Mouse (Mus musculus): Measurements from ENCODE around the gene Vmn1r80.
"Not testable (repeated sequence)": the region's sequence is repeated elsewhere in the genome, so short reads cannot be mapped to it uniquely, and the experiment has no call there.

The Vmn1r80 gene

GRCm38 (mm10) chr7:12188986-12189385 lies at the start of gene Vmn1r80:
Gene Vmn1r80 (plus strand): TSS chr7:12189286.
- no peak for DNase-seq (ENCODE audit: low spot score)

DNA sequence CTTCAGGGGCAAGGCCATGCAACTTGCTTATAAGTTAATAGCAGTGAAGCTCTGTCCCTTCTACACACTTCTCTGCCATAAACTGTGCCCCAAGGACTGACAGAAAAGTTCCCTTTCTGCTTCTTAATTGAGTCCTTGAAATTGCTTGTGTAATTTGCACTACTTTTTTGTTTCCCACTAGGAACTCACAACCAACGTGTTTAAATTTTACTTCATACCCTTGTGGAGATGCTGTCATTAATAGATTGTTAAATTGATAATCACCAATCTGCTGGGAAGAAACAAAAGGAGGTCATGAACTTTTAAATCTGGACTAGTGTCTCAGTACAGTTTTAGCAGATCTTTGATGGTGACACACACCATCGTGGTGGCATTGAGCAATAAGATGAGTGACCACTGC lies 39.1 kb upstream of the Vmn1r80 start, which contains the start of gene Vmn1r78:
TSS of gene Vmn1r78 (plus strand) at position 301 of the 400 bp plus-strand sequence.
- DNase-seq (ENCODE audit: low spot score): no peak

DNA sequence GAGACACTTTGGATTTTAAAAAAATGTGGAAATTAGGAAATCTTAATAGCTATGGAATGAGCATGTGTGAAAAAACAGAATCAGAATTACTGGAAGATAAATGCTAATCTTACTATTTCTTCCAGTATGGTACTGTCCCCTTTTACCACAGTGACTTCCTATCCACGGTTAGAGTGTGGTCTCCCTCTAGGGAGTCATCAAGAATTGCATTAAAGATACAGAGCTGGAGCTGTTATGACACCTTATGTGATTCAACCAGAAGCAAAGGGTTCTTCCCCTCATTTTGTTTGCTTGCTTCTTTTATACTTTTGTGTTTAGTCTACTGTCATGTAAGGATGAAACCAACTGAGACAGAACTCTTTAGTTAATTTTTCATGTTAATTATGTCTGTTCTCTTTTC lies 32.6 kb upstream of the Vmn1r80 start:
- not testable (repeated sequence) for DNase-seq (ENCODE audit: low spot score)

DNA sequence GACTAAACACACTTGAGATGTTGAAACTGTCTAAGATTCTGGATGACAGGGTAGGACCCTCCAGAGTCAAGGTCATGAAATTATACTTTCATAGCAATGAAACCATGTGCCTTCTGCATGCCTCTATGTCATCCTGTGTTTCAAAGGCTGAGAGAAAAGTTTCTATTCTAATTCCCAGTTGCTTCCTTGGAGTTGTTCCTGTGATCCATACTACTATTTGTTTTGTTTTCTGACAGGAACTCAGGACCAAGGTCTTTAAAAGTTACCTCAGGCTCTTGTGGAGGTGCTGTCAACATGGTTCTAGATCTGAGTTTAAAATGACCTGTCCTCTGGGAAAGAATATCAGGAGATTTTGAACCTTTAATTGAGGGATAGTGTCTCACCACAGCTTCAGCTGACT lies 18.1 kb upstream of the Vmn1r80 start, which contains the start of gene Vmn1r79:
TSS of gene Vmn1r79 (plus strand) at position 301 of the 400 bp plus-strand sequence.
- not testable (repeated sequence) for DNase-seq (ENCODE audit: low spot score)

DNA sequence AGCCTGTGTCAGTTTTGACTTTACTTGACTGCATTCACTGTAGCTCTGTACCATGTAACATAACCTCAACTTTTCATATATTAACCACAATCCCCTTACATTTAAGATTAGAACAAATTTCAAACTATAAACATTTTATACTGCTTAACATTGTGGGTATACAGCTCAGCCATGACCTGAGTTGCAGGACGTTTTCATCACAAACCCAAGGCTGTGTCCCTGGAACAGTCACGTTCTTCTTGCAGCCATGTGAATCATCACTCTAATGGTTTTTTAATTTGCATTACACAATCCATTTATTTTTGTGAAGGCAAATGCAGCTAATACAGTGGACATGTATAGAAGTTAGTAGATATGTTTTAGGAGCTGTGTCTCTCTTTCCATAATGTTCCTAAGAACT lies 16.2 kb upstream of the Vmn1r80 start:
- not testable (repeated sequence) for DNase-seq (ENCODE audit: low spot score)

DNA sequence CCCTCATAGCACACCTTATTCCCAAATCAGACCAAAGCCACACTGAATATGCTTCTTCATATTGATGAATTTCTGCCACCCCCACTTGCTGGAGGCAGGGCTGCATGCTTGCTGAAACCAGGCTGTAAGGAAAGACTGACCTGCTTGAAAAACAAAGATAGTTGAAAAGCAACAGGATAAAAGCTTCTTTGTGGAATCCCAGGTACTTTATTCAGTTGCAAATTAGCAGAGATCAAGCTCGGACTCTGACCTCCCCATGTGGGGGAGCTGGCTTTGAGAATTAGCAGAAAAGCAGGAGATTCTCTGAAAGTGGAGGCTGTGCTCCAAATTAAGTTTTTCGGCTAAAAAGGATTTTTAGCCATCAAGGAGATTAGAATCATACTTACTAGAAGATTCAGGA lies 15.1 kb downstream of the Vmn1r80 start:
- DNase-seq (ENCODE audit: low spot score): no peak
